In the genomic region with DNA sequence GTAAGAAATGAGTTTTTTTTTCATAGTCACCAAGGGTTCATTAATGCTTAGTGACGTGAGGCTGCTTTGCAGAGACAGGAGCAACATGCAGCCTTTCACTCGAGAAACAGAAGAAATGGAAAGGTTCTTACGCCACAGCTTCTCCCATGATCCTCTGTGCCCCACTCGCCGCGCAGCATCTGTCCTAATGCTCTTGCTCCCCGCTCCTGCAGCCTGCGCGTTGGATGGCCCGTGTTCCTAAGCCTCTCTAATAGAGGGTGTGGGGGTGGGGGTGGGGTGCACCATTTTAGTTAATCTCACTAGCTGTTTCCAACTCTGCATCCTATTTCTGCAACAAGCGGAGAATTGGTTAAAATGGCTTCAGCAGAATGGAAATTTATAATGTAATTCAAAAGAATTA, we compare ENCODE assay signal across 10 mouse cellular contexts. TPM values are rescaled to one million over a fixed set of nuclear protein-coding genes. Genes with fewer than 3 reads are reported as not detected.
DNase-seq lines count a peak whose midpoint lies in the region; ATAC-seq and TF ChIP-seq lines count a peak whose summit lies in the region.
"Had no signal": no experiment of that assay in that cellular context is flagged by ENCODE, and none has a peak within 500 bp of the region (broad histone marks: within the 10 kb centered on the region; RNA-seq: fewer than 3 reads in every experiment).

No protein-coding gene starts in this region.

- no peak for ATAC-seq in lung, embryonic 15.5 days (ENCODE audit: borderline replicate concordance, extremely low read depth, low FRiP score, low TSS enrichment)
- ATAC-seq in embryonic facial prominence, embryonic 14.5 days (ENCODE audit: low read depth) = no peak

- TF ChIP-seq CTCF in lung, adult 2 months (IDR thresholded peaks at IDR 0.05; ENCODE audit: insufficient read depth, low read length) = no peak

- no peak overlapping the region for H3K9ac ChIP-seq in lung, embryonic 15.5 days
- H3K9ac ChIP-seq in embryonic facial prominence, embryonic 14.5 days (ENCODE audit: low read depth, low read length) = no peak overlapping the region

- no peaks in the 10 kb centered on the region for H3K27me3 ChIP-seq in heart, embryonic 10.5 days (ENCODE audit: insufficient read depth, poor library complexity, severe bottlenecking)
- no peaks in the 10 kb centered on the region for H3K27me3 ChIP-seq in lung, embryonic 15.5 days
- H3K27me3 ChIP-seq in embryonic facial prominence, embryonic 14.5 days (replicated peaks; ENCODE audit: control insufficient read depth, insufficient read depth, low read length) = no peaks in the 10 kb centered on the region

- WGBS in heart, embryonic 10.5 days = 85% methylated on average over 11 of the region's 11 CpGs
- 87% methylated on average over 11 of the region's 11 CpGs for WGBS in lung, embryonic 15.5 days
- 82% methylated on average over 11 of the region's 11 CpGs for WGBS in lung, adult 2 months
- 71% methylated on average over 11 of the region's 11 CpGs for WGBS in embryonic facial prominence, embryonic 14.5 days

- no peak for TF ChIP-seq POLR2A in lung, adult 2 months (IDR thresholded peaks at IDR 0.05; ENCODE audit: borderline replicate concordance, extremely low read depth, low read depth, low read length)

- no peaks in the 10 kb centered on the region for H3K9me3 ChIP-seq in heart, embryonic 10.5 days
- no peaks in the 10 kb centered on the region for H3K9me3 ChIP-seq in lung, embryonic 15.5 days
- H3K9me3 ChIP-seq in embryonic facial prominence, embryonic 14.5 days (ENCODE audit: control insufficient read depth, low read length) = no peaks in the 10 kb centered on the region

- no peak overlapping the region for H3K4me3 ChIP-seq in heart, embryonic 10.5 days
- H3K4me3 ChIP-seq in lung, embryonic 15.5 days = no peak overlapping the region
- no peak overlapping the region for H3K4me3 ChIP-seq in lung, adult 2 months (replicated peaks; ENCODE audit: extremely low read depth, low read depth, low read length)
- no peak overlapping the region for H3K4me3 ChIP-seq in embryonic facial prominence, embryonic 14.5 days (ENCODE audit: low read depth, low read length)
- H3K4me3 ChIP-seq: myocyte had no signal

- H3K27ac ChIP-seq in heart, embryonic 10.5 days = peak overlapping the region; percentile 42; the same call in 1 of the 2 replicates
- peak overlapping the region; percentile 20; the same call in 1 of the 2 replicates for H3K27ac ChIP-seq in lung, embryonic 15.5 days
- peak overlapping the region; percentile 50; the same call in 1 of the 2 replicates for H3K27ac ChIP-seq in embryonic facial prominence, embryonic 14.5 days (replicated peaks; ENCODE audit: low read depth, low read length)

- H3K36me3 ChIP-seq in heart, embryonic 10.5 days = 0 out of 2 replicates have a peak, but pooled peaks cover 2% of the 10 kb centered on the region
- H3K36me3 ChIP-seq in lung, embryonic 15.5 days = no peaks in the 10 kb centered on the region
- no peaks in the 10 kb centered on the region for H3K36me3 ChIP-seq in embryonic facial prominence, embryonic 14.5 days (ENCODE audit: control insufficient read depth, insufficient read depth, low read length)

- no peak for DNase-seq in heart, embryonic 10.5 days (ENCODE audit: low spot score)
- DNase-seq in heart, adult 8-10 months (ENCODE audit: low spot score) = no peak
- no peak for DNase-seq in lung, adult 2 months
- DNase-seq in embryonic facial prominence, embryonic 14.5 days (ENCODE audit: low spot score) = no peak
- DNase-seq in retina, postnatal 7 days (ENCODE audit: low read depth, low spot score) = peak; percentile 4
- no peak for DNase-seq in adrenal gland, postnatal 25 days
- DNase-seq in cerebellum, postnatal 10 days = no peak
- DNase-seq: thymus, adult 18-20 months had no signal

- H3K4me1 ChIP-seq in heart, embryonic 10.5 days = peaks cover 8% of the 10 kb centered on the region
- H3K4me1 ChIP-seq in lung, embryonic 15.5 days = peaks cover 4% of the 10 kb centered on the region; the same call in 1 of the 2 replicates
- no peaks in the 10 kb centered on the region for H3K4me1 ChIP-seq in lung, adult 2 months (ENCODE audit: control insufficient read depth, insufficient read depth, low read length)
- no peaks in the 10 kb centered on the region for H3K4me1 ChIP-seq in embryonic facial prominence, embryonic 14.5 days (ENCODE audit: control insufficient read depth, insufficient read depth, low read length)

- H3K4me2 ChIP-seq in lung, embryonic 15.5 days = no peak overlapping the region
- H3K4me2 ChIP-seq in embryonic facial prominence, embryonic 14.5 days (ENCODE audit: low read depth, low read length) = no peak overlapping the region

RNA-seq across cellular contexts. Expression of gene Psma6, which starts 40.0 kb away (rescaled TPM):
- polyA plus RNA-seq in heart, embryonic 10.5 days (2016; fragmentation: Nextera tagmentation; extraction: Ambion mirVana) = 365 and 409 TPM in 2 replicates
- 100 to 1,000 TPM; 149 to 159 (median 156) TPM for total RNA-seq in heart, adult 8-10 months (2022)
- polyA plus RNA-seq in lung, embryonic 15.5 days (2015; fragmentation: Nextera tagmentation; extraction: Ambion mirVana) = 427 and 430 TPM in 2 replicates
- 25.9 and 41.7 TPM in 2 replicates for polyA plus RNA-seq in lung, adult 2 months (2012; rRNA removed)
- 397 and 404 TPM in 2 replicates for polyA plus RNA-seq in embryonic facial prominence, embryonic 14.5 days (2014; fragmentation: Nextera tagmentation; extraction: Ambion mirVana)
- total RNA-seq in adrenal gland, postnatal 25 days (2021) = 216 and 229 TPM in 2 replicates

RNA-seq across cellular contexts. Expression of gene Ppp2r3c, which starts 41.2 kb away (rescaled TPM):
- 11.0 and 14.2 TPM in 2 replicates for polyA plus RNA-seq in heart, embryonic 10.5 days (2016; fragmentation: Nextera tagmentation; extraction: Ambion mirVana)
- 10 to 100 TPM in 1 of 4 experiments, 1 to 10 TPM in 3; 8.4 to 10.9 (median 9.3) TPM for total RNA-seq in heart, adult 8-10 months (2022)
- polyA plus RNA-seq in lung, embryonic 15.5 days (2015; fragmentation: Nextera tagmentation; extraction: Ambion mirVana) = 11.9 and 12.2 TPM in 2 replicates
- 1.2 and 1.9 TPM in 2 replicates for polyA plus RNA-seq in lung, adult 2 months (2012; rRNA removed)
- 12.4 and 12.6 TPM in 2 replicates for polyA plus RNA-seq in embryonic facial prominence, embryonic 14.5 days (2014; fragmentation: Nextera tagmentation; extraction: Ambion mirVana)
- 10.8 and 11.3 TPM in 2 replicates for total RNA-seq in adrenal gland, postnatal 25 days (2021)

RNA-seq across cellular contexts. Expression of gene 1110008L16Rik, which starts 44.6 kb away (rescaled TPM):
- polyA plus RNA-seq in heart, embryonic 10.5 days (2016; fragmentation: Nextera tagmentation; extraction: Ambion mirVana) = 13.3 and 14.2 TPM in 2 replicates
- 10 to 100 TPM; 10.3 to 14.4 (median 12.2) TPM for total RNA-seq in heart, adult 8-10 months (2022)
- polyA plus RNA-seq in lung, embryonic 15.5 days (2015; fragmentation: Nextera tagmentation; extraction: Ambion mirVana) = 13.9 and 14.7 TPM in 2 replicates
- 2.3 and 3.1 TPM in 2 replicates for polyA plus RNA-seq in lung, adult 2 months (2012; rRNA removed)
- polyA plus RNA-seq in embryonic facial prominence, embryonic 14.5 days (2014; fragmentation: Nextera tagmentation; extraction: Ambion mirVana) = 12.1 and 13.9 TPM in 2 replicates
- 19.3 and 21.3 TPM in 2 replicates for total RNA-seq in adrenal gland, postnatal 25 days (2021)
